Mouse (Mus musculus): Measurements from ENCODE around the gene H2-T24. TPM values are rescaled to one million over a fixed set of nuclear protein-coding genes. Genes with fewer than 3 reads are reported as not detected.

Gene H2-T24
- polyA plus RNA-seq, 1 experiment from 2014 or later, result 5.5 TPM

DNA sequence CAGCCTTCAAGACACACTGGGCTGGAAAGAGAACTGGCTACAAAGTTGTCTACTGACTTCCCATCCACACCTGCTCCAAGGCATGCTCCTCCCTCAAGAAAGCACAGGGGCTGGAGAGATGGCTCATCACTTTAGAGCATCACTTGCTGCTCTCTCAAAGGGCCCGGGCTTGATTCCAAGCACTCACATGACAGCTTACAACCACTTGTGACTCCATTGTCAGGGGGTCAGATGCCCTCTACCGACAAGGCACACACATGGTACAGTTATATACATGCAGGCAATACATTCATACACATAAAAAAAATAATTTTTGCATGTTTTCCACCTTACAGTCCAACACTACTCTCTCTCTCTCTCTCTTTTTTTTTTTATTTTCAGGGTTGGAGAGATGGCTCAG, 52.7 kb downstream of the H2-T24 start:
- H3K4me3 ChIP-seq, result no peak overlapping the region
- no peak overlapping the region for H3K27ac ChIP-seq
- H3K4me1 ChIP-seq, result peaks cover 19% of the 10 kb centered on the region
- H3K9me3 ChIP-seq (replicated peaks), result no peaks in the 10 kb centered on the region
- WGBS, result 98% methylated on average over 2 of the region's 2 CpGs
- no peaks in the 10 kb centered on the region for H3K27me3 ChIP-seq
- H3K9ac ChIP-seq, result no peak overlapping the region
- ATAC-seq (ENCODE audit: low FRiP score), result no peak
- peaks cover 37% of the 10 kb centered on the region for H3K36me3 ChIP-seq
- no peak overlapping the region for H3K4me2 ChIP-seq (replicated peaks)

DNA sequence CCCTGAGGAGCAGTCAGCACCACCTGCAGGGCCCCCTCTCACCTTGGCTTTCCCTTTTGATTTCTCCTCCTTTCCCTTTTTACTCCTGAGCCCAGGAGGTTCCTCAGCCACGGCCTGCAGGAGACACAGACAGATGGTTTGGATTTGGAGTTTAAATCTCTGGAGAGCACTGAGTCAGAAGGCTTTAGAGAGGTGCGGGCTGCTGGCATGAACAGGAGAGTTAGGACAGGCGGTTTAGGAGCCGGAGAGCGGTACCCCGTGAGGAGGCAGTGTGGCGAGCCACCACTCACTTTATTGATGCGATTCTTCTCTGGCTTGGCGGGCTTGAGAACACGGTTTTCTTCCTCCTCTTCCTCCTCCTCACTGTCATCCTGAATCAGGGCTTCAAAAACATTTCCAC, 57.1 kb downstream of the H2-T24 start:
- H3K36me3 ChIP-seq, result peaks cover 78% of the 10 kb centered on the region
- ATAC-seq (ENCODE audit: low FRiP score), result no peak
- H3K27ac ChIP-seq, result no peak overlapping the region
- H3K9me3 ChIP-seq (replicated peaks), result no peaks in the 10 kb centered on the region
- peaks cover 3% of the 10 kb centered on the region for H3K4me1 ChIP-seq
- H3K4me2 ChIP-seq (replicated peaks), result no peak overlapping the region
- no peaks in the 10 kb centered on the region for H3K27me3 ChIP-seq
- H3K4me3 ChIP-seq, result no peak overlapping the region
- WGBS, result 93% methylated on average over 10 of the region's 10 CpGs
- H3K9ac ChIP-seq, result no peak overlapping the region

DNA sequence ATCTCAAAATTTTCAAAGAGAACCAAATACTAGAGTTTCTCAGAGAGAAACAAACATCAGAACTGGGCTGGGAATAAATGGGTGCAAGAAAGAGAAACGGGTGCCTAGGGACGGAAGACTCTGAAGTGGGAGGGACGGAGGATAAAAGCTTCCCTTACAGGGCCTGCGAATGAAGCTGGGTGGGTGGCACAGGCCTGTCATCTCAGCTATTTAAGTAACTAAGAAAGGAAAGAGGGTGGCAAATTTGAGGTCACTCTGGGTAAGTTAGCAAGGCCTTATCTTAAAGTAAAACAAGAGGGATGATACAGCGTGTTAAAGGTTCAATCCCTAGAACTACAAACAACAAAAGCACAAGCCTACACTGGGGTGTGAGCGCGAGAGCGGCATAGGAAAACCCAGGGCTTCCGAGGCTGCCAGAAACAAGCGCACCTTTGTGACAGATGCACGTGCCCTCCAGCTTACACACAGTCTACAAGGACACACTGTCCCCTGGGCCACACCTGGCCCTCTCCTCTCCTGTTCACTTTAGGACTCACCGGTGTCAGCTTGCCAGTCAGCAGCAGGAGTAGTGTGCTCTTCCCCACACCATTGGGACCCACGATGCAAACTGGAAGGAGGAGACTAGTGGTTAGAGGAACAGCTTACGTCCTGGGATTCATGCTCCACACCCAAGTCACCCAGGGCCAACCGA, 61.7 kb downstream of the H2-T24 start:
- H3K4me1 ChIP-seq, result no peaks in the 10 kb centered on the region
- 92% methylated on average over 15 of the region's 15 CpGs for WGBS
- H3K27ac ChIP-seq, result no peak overlapping the region
- H3K9me3 ChIP-seq (replicated peaks), result no peaks in the 10 kb centered on the region
- no peak overlapping the region for H3K4me3 ChIP-seq
- H3K9ac ChIP-seq, result no peak overlapping the region
- H3K4me2 ChIP-seq (replicated peaks), result no peak overlapping the region
- no peaks in the 10 kb centered on the region for H3K27me3 ChIP-seq
- ATAC-seq (ENCODE audit: low FRiP score), result no peak
- H3K36me3 ChIP-seq, result peaks cover 83% of the 10 kb centered on the region

MicroRNA genes within 50 kb of the gene (microRNA counts, 519-probe panel; counts per million panel counts)
- microRNA mmu-miR-877, result 470 counts per million, percentile 58 among the panel's probes with 10 or more counts

Small RNA genes within 50 kb of the gene (microRNA-seq; reads per million reads assigned to microRNA genes)
- gene Mir877, result 187 reads per million, percentile 56 among the genes with 10 or more reads in this experiment

Other genes starting within 250 kb of the H2-T24 start
- 5.8 and 6.3 TPM in 2 replicates for gene Ier3, start 198.9 kb downstream of the H2-T24 start, polyA plus RNA-seq (2016; fragmentation: Nextera tagmentation; extraction: Ambion mirVana)
- 50.9 and 60.3 TPM in 2 replicates for gene Flot1, start 197.3 kb downstream of the H2-T24 start, polyA plus RNA-seq (2016; fragmentation: Nextera tagmentation; extraction: Ambion mirVana)
- 1,505 and 1,511 TPM in 2 replicates for gene Tubb5, start 182.3 kb downstream of the H2-T24 start, polyA plus RNA-seq (2016; fragmentation: Nextera tagmentation; extraction: Ambion mirVana)
- gene Mdc1, start 179.0 kb downstream of the H2-T24 start, polyA plus RNA-seq (2016; fragmentation: Nextera tagmentation; extraction: Ambion mirVana), result 14.4 and 18.2 TPM in 2 replicates
- gene Nrm, start 159.2 kb downstream of the H2-T24 start, polyA plus RNA-seq (2016; fragmentation: Nextera tagmentation; extraction: Ambion mirVana), result 36.0 and 36.9 TPM in 2 replicates
- gene Ppp1r18, start 155.0 kb downstream of the H2-T24 start, polyA plus RNA-seq (2016; fragmentation: Nextera tagmentation; extraction: Ambion mirVana), result 31.5 and 32.3 TPM in 2 replicates
- gene Dhx16, start 140.7 kb downstream of the H2-T24 start, polyA plus RNA-seq (2016; fragmentation: Nextera tagmentation; extraction: Ambion mirVana), result 45.2 and 46.0 TPM in 2 replicates
- gene 2310061I04Rik, start 123.1 kb downstream of the H2-T24 start, polyA plus RNA-seq (2016; fragmentation: Nextera tagmentation; extraction: Ambion mirVana), result 25.7 and 28.7 TPM in 2 replicates
- gene Atat1, start 110.5 kb downstream of the H2-T24 start, polyA plus RNA-seq (2016; fragmentation: Nextera tagmentation; extraction: Ambion mirVana), result 294 and 303 TPM in 2 replicates
- 46.8 and 51.1 TPM in 2 replicates for gene Mrps18b, start 104.2 kb downstream of the H2-T24 start, polyA plus RNA-seq (2016; fragmentation: Nextera tagmentation; extraction: Ambion mirVana)
- 58.3 and 68.2 TPM in 2 replicates for gene Ppp1r10, start 104.1 kb downstream of the H2-T24 start, polyA plus RNA-seq (2016; fragmentation: Nextera tagmentation; extraction: Ambion mirVana)
- gene Abcf1, start 50.8 kb downstream of the H2-T24 start, polyA plus RNA-seq (2016; fragmentation: Nextera tagmentation; extraction: Ambion mirVana), result 109 and 119 TPM in 2 replicates
- gene Gnl1, start 40.7 kb downstream of the H2-T24 start, polyA plus RNA-seq (2016; fragmentation: Nextera tagmentation; extraction: Ambion mirVana), result 54.9 and 57.7 TPM in 2 replicates
- gene Prr3, start 40.3 kb downstream of the H2-T24 start, polyA plus RNA-seq (2016; fragmentation: Nextera tagmentation; extraction: Ambion mirVana), result 53.4 and 61.0 TPM in 2 replicates
- gene H2-T23, start 12.3 kb upstream of the H2-T24 start, polyA plus RNA-seq (2016; fragmentation: Nextera tagmentation; extraction: Ambion mirVana), result 4.5 and 5.1 TPM in 2 replicates
- 7.8 and 9.2 TPM in 2 replicates for gene H2-T22, start 22.2 kb upstream of the H2-T24 start, polyA plus RNA-seq (2016; fragmentation: Nextera tagmentation; extraction: Ambion mirVana)
- gene Gm6034, start 22.4 kb upstream of the H2-T24 start, polyA plus RNA-seq (2016; fragmentation: Nextera tagmentation; extraction: Ambion mirVana), result not detected in 2 replicates
- not detected in 2 replicates for gene Gm11127, start 37.8 kb upstream of the H2-T24 start, polyA plus RNA-seq (2016; fragmentation: Nextera tagmentation; extraction: Ambion mirVana)
- not detected in 2 replicates for gene Gm19684, start 101.1 kb upstream of the H2-T24 start, polyA plus RNA-seq (2016; fragmentation: Nextera tagmentation; extraction: Ambion mirVana)
- not detected in 2 replicates for gene Gm7030, start 108.9 kb upstream of the H2-T24 start, polyA plus RNA-seq (2016; fragmentation: Nextera tagmentation; extraction: Ambion mirVana)
- gene Gm8909, start 148.0 kb upstream of the H2-T24 start, polyA plus RNA-seq (2016; fragmentation: Nextera tagmentation; extraction: Ambion mirVana), result not detected in 2 replicates
- gene H2-T3, start 169.7 kb upstream of the H2-T24 start, polyA plus RNA-seq (2016; fragmentation: Nextera tagmentation; extraction: Ambion mirVana), result not detected in 2 replicates
- gene Rpp21, start 237.5 kb upstream of the H2-T24 start, polyA plus RNA-seq (2016; fragmentation: Nextera tagmentation; extraction: Ambion mirVana), result 75.5 and 89.2 TPM in 2 replicates